In the genomic region with DNA sequence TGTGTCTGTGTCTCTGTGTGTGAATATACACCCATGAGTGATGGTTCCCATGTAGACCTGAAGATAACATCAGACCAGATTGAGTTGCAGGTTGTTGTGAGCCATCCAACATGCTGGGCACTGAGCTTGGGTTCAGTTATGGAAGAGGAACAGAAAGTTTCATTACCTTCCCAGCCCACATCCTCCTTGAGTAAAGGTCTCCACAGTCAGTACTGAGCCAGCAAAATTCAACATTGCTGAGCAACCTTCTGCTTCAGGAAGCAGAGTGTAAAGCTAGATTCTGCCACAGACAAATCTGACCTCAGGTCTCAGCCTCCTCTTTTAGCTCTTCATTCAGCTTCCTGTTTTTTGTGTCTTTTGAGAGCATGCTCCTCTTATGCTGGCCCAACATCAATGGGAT, we compare ENCODE assay signal across 14 mouse cellular contexts.
"Had no signal": no experiment of that assay in that cellular context is flagged by ENCODE, and none has a peak within 500 bp of the region (broad histone marks: within the 10 kb centered on the region; RNA-seq: fewer than 3 reads in every experiment).

No protein-coding gene starts in this region.

- ATAC-seq: hindbrain, embryonic 16.5 days; inflammation-experienced regulatory T-cells, adult 6 months; intestine, embryonic 15.5 days; intestine, postnatal 0 days had no signal

- DNase-seq: gastrocnemius, postnatal 25 days; heart, adult 18-20 months; heart, postnatal 36 days; kidney, adult 18-20 months; kidney, adult 8-10 months; kidney, postnatal 10 days; kidney, postnatal 25 days; kidney, postnatal 4 days; liver; liver, embryonic 13.5 days had no signal
